Mouse (Mus musculus): ENCODE measurements around the gene Irf8. TPM values are rescaled to one million over a fixed set of nuclear protein-coding genes. Genes with fewer than 3 reads are reported as not detected.

The Irf8 gene
- 5.9 TPM for polyA plus RNA-seq (2017; shearing (Covaris generic))

GRCm38 (mm10) chr8:120735770-120736481, at the start of gene Irf8:
TSS of gene Irf8 (plus strand) at chr8:120736358.

Other genes starting within 250 kb of the Irf8 start
- gene Gins2, start 147.1 kb upstream of the Irf8 start, polyA plus RNA-seq (2017; shearing (Covaris generic)): 3.8 TPM
- 0.45 TPM for gene 1190005I06Rik, start 88.7 kb upstream of the Irf8 start, polyA plus RNA-seq (2017; shearing (Covaris generic))
- gene Gm27021, start 68.3 kb upstream of the Irf8 start, polyA plus RNA-seq (2017; shearing (Covaris generic)): not detected
- gene Cox4i1, start 68.1 kb upstream of the Irf8 start, polyA plus RNA-seq (2017; shearing (Covaris generic)): 615 TPM
- 40.1 TPM for gene Emc8, start 67.8 kb upstream of the Irf8 start, polyA plus RNA-seq (2017; shearing (Covaris generic))

All from effector memory CD4-positive, alpha-beta T cell, adult 5 months (primary cell).